Mouse (Mus musculus) fibroblast of lung, adult 2 months (primary cell): ENCODE measurements at regions not wholly inside any gene's neighbourhood (a gene's known extent, or its start where the extent isn't known, plus 50 kb on each side); places are given as distances from the start of the nearest gene placed in this dataset.

Experiments used
- DNase-seq: peaks from one replicate; pipeline ENCODE4 v3.0.0-alpha.2; 2011; ENCODE audit warnings: low read depth

- peak; percentile 46 for DNase-seq
Measured at GRCm38 (mm10) chr12:117430886-117431285, 85.4 kb upstream of the Rapgef5 start.

DNA sequence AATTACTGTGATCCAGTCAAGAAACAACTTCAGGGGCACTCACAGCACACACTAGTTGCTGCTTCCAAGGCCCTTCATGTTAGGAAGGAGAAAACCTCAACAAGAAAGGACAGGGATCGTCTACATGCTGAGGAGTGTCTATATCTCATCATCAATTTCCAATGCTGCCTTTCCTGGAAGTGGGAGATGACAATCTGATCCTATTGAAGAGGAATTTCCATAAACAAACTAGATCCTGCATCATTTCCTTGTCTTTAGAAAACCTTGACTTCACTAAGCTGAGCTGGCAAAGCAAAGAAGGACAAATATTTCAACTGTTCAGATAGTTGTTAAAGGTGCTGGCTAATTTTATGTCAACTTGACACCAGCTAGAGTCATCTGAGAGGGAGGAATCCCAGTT, 83.5 kb upstream of the Rapgef5 start:
- no peak for DNase-seq

GRCm38 (mm10) chr12:117437011-117437410, 79.3 kb upstream of the Rapgef5 start:
- no peak for DNase-seq

DNA sequence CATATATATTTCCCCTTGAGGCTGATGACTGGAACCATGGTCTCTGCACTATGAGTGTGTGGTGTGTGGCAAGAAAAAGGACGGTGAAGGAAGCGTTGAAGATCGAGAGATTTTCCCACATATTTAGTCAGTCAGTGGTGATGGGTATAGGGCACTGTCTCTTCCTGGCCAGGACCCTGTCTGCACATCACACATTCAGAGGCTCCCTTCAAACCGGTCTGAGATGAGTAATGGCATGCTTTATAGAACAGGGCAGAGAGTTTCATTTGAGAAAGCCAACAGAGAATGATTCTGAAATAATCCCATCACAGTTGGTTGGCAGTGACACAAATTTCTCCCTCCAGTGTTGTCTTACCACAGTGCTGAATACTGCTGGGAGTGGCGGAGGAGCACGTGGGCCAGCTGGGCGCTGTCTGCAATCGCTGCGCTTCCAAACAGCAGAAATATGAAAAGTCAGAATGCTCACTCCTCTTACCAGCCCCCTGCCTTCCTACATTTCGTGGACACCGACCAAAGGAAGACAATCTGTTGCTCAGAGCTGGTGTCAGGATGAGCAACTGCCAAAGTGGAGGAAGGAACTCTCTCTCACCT, 77.2 kb upstream of the Rapgef5 start:
- no peak for DNase-seq

DNA sequence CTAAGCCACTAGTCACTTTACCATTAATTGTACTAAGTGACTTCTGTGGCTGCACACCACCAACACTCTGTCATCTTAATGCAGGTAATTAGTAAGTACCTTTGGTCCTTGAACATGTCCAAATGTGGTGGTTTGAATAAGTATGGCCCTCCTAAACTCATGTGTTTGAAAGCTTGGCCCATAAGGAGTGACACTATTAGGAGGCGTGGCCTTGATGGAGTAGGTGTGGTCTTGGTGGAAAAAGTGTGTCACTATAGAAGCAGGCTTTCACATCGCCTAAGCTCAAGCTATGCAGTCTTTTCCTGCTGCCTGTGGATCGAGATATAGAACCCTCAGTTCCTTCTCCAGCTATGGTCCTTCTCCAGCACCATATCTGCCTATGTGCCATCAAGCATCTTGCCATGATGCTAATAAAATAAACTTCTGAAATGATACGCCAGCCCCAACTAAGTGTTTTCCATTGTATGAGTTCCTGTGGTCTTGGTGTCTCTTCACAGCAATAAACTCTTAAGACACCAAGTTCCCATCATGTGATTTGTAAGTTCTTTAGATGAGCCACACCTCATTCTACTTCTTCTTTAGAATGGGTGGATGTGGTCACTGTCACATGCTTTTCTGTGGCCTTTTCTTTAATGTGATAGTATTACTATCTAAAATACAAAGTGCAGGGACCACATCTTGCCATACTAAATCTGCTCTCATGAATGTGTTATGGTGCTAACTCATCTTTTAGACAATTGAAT, 71.9 kb upstream of the Rapgef5 start:
- no peak for DNase-seq

- no peak for DNase-seq
Measured at GRCm38 (mm10) chr12:117447223-117447622, 69.1 kb upstream of the Rapgef5 start.

DNA sequence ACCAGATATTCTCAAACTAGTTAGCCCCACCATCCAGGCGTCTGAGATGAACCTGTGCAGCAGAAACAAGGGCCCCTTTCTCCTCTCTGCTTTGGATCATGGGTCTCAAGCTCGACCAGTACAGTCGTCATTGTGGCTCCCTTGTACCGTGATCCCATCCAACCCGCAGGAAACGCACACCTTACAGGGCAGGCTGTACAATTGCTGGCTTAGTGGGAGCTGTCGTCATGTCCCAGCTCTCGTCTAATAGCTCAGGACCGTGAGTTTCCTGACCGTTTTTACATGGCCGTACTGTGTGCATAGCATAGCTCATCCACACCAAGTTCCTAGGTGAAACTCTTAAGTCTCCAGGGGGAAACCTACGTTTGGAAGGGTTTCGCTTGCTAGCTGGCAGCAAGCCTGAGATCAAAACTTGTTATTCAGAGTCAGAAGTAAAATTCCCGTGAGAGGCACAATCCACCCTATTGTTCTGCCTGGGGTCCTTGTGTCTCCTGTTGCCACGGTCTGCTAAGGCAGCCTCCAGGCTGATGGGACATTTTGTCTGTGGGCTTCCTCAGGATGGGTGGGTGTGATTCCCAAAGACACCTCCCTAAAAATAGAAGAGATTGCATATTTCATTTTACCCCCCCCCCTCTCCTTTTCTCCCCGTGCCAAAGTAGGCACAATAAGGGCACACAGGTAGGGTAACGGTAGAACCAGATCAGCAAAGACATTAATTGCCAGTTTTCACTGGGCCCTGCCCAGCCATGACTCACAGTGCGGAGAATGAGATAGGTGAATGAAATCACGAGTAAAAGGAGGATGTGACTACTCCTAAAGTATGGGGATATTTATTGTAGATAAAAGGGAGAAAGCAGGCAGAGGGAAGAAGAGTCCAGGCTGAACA, 68.2 kb upstream of the Rapgef5 start:
- DNase-seq = no peak

DNA sequence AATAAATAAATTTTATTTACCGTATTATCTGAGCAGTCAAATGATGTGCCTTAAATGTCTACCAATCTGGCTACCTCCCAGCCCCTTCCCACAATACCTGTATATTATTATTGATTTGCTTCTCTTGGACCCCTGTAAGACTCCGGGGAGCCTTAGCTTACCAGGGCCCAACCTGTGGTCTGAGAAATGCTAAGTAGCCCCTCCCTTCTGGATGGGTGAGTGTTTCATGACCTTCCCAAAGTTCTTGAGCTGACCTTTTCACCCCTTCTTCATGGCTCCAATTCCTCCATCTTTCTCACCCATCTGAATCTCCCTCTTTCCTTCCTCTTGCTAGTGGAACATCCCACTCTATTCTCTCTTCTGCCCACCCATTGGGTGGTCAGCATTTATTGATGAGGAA, 67.2 kb upstream of the Rapgef5 start:
- no peak for DNase-seq

- no peak for DNase-seq
Measured at GRCm38 (mm10) chr12:117450106-117450505, 66.2 kb upstream of the Rapgef5 start.

DNA sequence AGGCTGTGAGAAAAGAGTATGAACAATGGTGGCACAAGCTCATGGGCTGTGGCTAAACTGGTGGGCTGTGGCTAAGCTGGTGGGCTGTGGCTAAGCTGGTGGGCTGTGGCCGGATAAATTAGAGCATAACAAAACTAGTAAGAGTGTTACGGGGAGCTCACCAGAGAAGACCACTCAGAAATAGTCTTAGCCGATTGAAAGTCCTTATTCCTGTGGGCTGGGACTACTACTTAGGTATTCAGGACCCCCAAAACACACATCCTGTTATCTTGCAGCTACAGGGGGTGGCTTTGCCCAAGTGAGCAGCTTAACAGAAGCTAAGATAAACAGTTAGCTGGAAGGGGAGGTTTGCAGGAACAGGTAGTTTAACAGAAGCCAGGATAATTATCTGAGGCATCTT, 65.4 kb upstream of the Rapgef5 start:
- no peak for DNase-seq

- DNase-seq = no peak
Measured at GRCm38 (mm10) chr12:117451441-117451840, 64.8 kb upstream of the Rapgef5 start.

GRCm38 (mm10) chr12:117455800-117456199, 60.5 kb upstream of the Rapgef5 start:
- DNase-seq = no peak

GRCm38 (mm10) chr12:117458132-117459070, 57.9 kb upstream of the Rapgef5 start:
- DNase-seq = no peak

DNA sequence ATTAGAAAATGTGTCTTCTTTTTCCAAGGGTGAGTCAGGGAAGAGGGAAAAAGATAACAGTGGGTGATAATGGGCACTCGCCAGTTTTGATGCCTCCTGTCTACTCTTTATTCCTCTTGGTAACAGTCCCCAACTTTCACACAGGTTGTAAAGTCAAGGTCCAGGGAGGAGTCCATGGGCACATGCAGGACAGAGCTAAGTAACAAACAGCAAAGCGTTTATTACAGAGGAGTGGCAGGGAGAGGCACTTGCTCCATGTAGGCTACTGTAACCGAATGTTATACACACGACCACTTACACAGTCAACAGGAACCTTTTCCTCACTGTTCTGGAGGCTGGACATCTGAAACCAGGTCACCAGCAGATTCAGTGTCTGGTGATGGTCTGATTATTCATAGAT, 56.7 kb upstream of the Rapgef5 start:
- DNase-seq = no peak

DNA sequence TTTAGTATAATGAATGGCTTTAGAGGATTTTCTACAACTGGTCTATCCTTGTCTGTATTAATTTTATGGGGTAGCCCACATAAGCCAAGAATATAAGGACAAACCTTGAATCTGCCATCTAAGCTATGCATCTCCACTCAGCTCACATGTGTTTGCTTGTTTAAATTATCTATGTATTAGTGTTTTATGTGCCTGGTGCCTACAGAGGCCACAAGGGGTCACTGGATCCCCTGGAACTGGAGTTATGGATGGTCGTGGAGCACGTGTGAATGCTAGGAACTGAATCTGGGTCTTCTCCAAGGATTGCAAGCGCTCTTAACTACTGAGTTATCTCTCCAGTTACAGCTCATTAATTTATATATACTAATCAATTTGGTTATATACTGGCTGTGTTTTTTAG, 51.1 kb upstream of the Rapgef5 start:
- DNase-seq = no peak

- DNase-seq = peak; percentile 60
Measured at GRCm38 (mm10) chr12:117465998-117466397, 50.3 kb upstream of the Rapgef5 start.
